ENCODE assay signal across 7 mouse cellular contexts in the genomic region with DNA sequence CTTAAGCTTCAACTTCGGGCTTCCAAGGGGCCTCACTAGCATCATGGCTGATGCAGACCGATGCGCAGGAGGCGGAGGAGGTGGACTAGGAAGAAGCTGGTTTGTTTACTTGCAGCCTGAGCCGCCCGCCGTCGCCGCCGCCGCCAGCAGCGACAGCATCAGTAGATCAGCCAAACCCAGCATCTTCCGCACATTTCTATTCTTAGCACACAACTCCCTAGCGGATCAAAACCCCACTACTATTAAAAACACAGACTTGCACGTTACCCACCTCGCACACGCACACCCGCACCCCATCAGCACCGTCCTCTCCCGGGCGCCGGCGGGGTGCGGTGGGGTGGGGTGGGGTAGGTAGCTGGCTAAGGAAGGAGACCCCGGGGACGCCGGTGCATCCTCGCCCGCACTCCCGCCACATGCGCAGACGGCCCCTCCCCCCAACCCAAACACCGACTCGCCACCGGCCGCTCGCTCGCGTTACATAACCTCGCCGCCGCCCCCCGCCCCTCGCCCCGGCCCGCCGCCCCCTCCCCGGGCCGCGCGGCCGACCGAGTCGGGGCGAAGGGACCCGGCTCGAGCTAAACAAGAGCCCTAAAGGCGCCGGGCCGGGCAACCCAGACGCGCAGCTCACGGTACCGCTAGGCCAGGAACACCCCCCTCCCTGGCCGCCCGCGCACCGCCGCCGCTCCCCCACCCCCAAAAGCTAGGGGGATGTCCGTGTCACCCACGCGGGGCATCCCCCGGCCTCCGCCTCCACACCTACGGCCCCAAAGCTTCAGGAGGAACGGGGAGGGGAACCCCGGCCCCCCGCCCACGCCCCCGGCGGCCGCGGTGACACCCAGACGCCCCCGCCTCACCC. TPM values are rescaled to one million over a fixed set of nuclear protein-coding genes. Genes with fewer than 3 reads are reported as not detected.
A peak's percentile ranks its signal among the peaks of the same experiment; 100 is the strongest.
DNase-seq lines count a peak whose midpoint lies in the region; ATAC-seq lines count a peak whose summit lies in the region.

No protein-coding gene starts in this region.

- H3K9ac ChIP-seq in embryonic facial prominence, embryonic 11.5 days (replicated peaks; ENCODE audit: low read length), result peak overlapping the region; percentile 91
- peak overlapping the region; percentile 91 for H3K9ac ChIP-seq in limb, embryonic 11.5 days (ENCODE audit: low read length)
- H3K9ac ChIP-seq in midbrain, embryonic 13.5 days (replicated peaks), result peak overlapping the region; percentile 96

- no peaks in the 10 kb centered on the region for H3K36me3 ChIP-seq in embryonic facial prominence, embryonic 11.5 days (replicated peaks; ENCODE audit: control insufficient read depth, insufficient read depth, low read depth, low read length)
- no peaks in the 10 kb centered on the region for H3K36me3 ChIP-seq in limb, embryonic 11.5 days (ENCODE audit: control insufficient read depth, insufficient read depth, low read length)
- H3K36me3 ChIP-seq in midbrain, embryonic 13.5 days, result no peaks in the 10 kb centered on the region

- no peaks in the 10 kb centered on the region; the same call in 1 of the 2 replicates for H3K4me1 ChIP-seq in embryonic facial prominence, embryonic 11.5 days (ENCODE audit: control insufficient read depth, insufficient read depth, low read length)
- no peaks in the 10 kb centered on the region for H3K4me1 ChIP-seq in limb, embryonic 11.5 days (ENCODE audit: control insufficient read depth, insufficient read depth, low read length)
- peaks cover 26% of the 10 kb centered on the region for H3K4me1 ChIP-seq in midbrain, embryonic 13.5 days (replicated peaks)

- peak overlapping the region; percentile 98 for H3K27ac ChIP-seq in embryonic facial prominence, embryonic 11.5 days (replicated peaks; ENCODE audit: low read depth, low read length)
- peak overlapping the region; percentile 98 for H3K27ac ChIP-seq in limb, embryonic 11.5 days (replicated peaks; ENCODE audit: low read depth, low read length)
- H3K27ac ChIP-seq in midbrain, embryonic 13.5 days, result peak overlapping the region; percentile 100

- H3K9me3 ChIP-seq in embryonic facial prominence, embryonic 11.5 days (replicated peaks; ENCODE audit: control insufficient read depth, low read length), result no peaks in the 10 kb centered on the region
- H3K9me3 ChIP-seq in limb, embryonic 11.5 days (ENCODE audit: control insufficient read depth, low read length), result no peaks in the 10 kb centered on the region
- no peaks in the 10 kb centered on the region for H3K9me3 ChIP-seq in midbrain, embryonic 13.5 days

- H3K4me3 ChIP-seq in embryonic facial prominence, embryonic 11.5 days (ENCODE audit: low read depth, low read length), result peak overlapping the region; percentile 91
- peak overlapping the region; percentile 89 for H3K4me3 ChIP-seq in limb, embryonic 11.5 days (ENCODE audit: low read depth, low read length)
- H3K4me3 ChIP-seq in midbrain, embryonic 13.5 days (replicated peaks), result peak overlapping the region; percentile 95

- DNase-seq in adrenal gland, postnatal 10 days, result peak; percentile 62
- peak; percentile 71 for DNase-seq in embryonic facial prominence, embryonic 11.5 days (ENCODE audit: low spot score)
- DNase-seq in heart, adult 11 months, result peak; percentile 98
- peak; percentile 64 for DNase-seq in kidney, adult 18-20 months
- DNase-seq in limb, embryonic 11.5 days (ENCODE audit: low spot score), result peak; percentile 83
- DNase-seq in spleen, adult 12 weeks (ENCODE audit: low spot score), result peak; percentile 44

- no peaks in the 10 kb centered on the region for H3K27me3 ChIP-seq in embryonic facial prominence, embryonic 11.5 days (ENCODE audit: control insufficient read depth, insufficient read depth, low read length)
- H3K27me3 ChIP-seq in limb, embryonic 11.5 days (ENCODE audit: control insufficient read depth, insufficient read depth, low read length), result no peaks in the 10 kb centered on the region
- H3K27me3 ChIP-seq in midbrain, embryonic 13.5 days, result no peaks in the 10 kb centered on the region

- WGBS in embryonic facial prominence, embryonic 11.5 days, result 1% methylated on average over 60 of the region's 86 CpGs
- under 1% methylated on average over 70 of the region's 86 CpGs for WGBS in limb, embryonic 11.5 days
- WGBS in midbrain, embryonic 13.5 days, result 0% methylated on average over 53 of the region's 86 CpGs

- ATAC-seq in embryonic facial prominence, embryonic 11.5 days (replicated peaks; ENCODE audit: insufficient number of reproducible peaks, low FRiP score, low TSS enrichment, low read depth), result peak; percentile 77
- peak; percentile 66 for ATAC-seq in limb, embryonic 11.5 days (ENCODE audit: insufficient number of reproducible peaks, low FRiP score, low TSS enrichment, low read depth)
- ATAC-seq in midbrain, embryonic 13.5 days, result peak; percentile 85

- peak overlapping the region; percentile 67 for H3K4me2 ChIP-seq in embryonic facial prominence, embryonic 11.5 days (ENCODE audit: low read depth, low read length)
- H3K4me2 ChIP-seq in limb, embryonic 11.5 days (ENCODE audit: low read depth, severe bottlenecking), result peak overlapping the region; percentile 86
- peak overlapping the region; percentile 66 for H3K4me2 ChIP-seq in midbrain, embryonic 13.5 days (replicated peaks)

RNA-seq across cellular contexts. Expression of a gene that starts 0.6 kb away (rescaled TPM):
- 10 to 100 TPM; 26.6 to 33.3 TPM for total RNA-seq in adrenal gland, postnatal 10 days (2021)
- polyA plus RNA-seq in embryonic facial prominence, embryonic 11.5 days (2014; fragmentation: Nextera tagmentation; extraction: Ambion mirVana), result 13.5 and 15.2 TPM in 2 replicates
- polyA plus RNA-seq in limb, embryonic 11.5 days (2014; fragmentation: Nextera tagmentation; extraction: Ambion mirVana), result 9.8 and 10.8 TPM in 2 replicates
- 25.7 and 26.3 TPM in 2 replicates for polyA plus RNA-seq in midbrain, embryonic 13.5 days (2015; fragmentation: Nextera tagmentation; extraction: Ambion mirVana)

Comparison
In these comparisons a context has a peak if more than half of its experiments do, and no peak if none do; other contexts are left out.
1. Peak in every context shown above with its lines: DNase-seq, ATAC-seq, H3K4me3 ChIP-seq and H3K27ac ChIP-seq.
2. DNase-seq: peak in every context shown above with its lines; median percentile 98 in heart, adult 11 months; 83 in limb, embryonic 11.5 days; 71 in embryonic facial prominence, embryonic 11.5 days; 64 in kidney, adult 18-20 months; 62 in adrenal gland, postnatal 10 days; 44 in spleen, adult 12 weeks.